ENCODE assay signal across 22 mouse cellular contexts in genomic region chr15:83046730-83047129, GRCm38 (mm10). TPM values are rescaled to one million over a fixed set of nuclear protein-coding genes. Genes with fewer than 3 reads are reported as not detected.
A peak's percentile ranks its signal among the peaks of the same experiment; 100 is the strongest.
DNase-seq lines count a peak whose midpoint lies in the region; TF ChIP-seq lines count a peak whose summit lies in the region.
"Had no signal": no experiment of that assay in that cellular context is flagged by ENCODE, and none has a peak within 500 bp of the region (broad histone marks: within the 10 kb centered on the region; RNA-seq: fewer than 3 reads in every experiment).

No protein-coding gene starts in this region.

- no peaks in the 10 kb centered on the region for H3K79me2 ChIP-seq in heart, adult 2 months (replicated peaks; ENCODE audit: control insufficient read depth, insufficient read depth, low read length)

- H3K27ac ChIP-seq in ES-Bruce4 (ENCODE audit: insufficient read depth, low read length), result peak overlapping the region; percentile 80
- H3K27ac ChIP-seq in heart, adult 2 months, result no peak overlapping the region

- TF ChIP-seq EP300 in ES-Bruce4 (IDR thresholded peaks at IDR 0.05; ENCODE audit: insufficient read depth, low read depth, low read length), result peak; percentile 74
- TF ChIP-seq EP300 in heart, adult 2 months (IDR thresholded peaks at IDR 0.05; ENCODE audit: insufficient read depth, low read depth, low read length), result no peak

- TF ChIP-seq CTCF in ES-Bruce4 (IDR thresholded peaks at IDR 0.05; ENCODE audit: low read depth, low read length), result no peak
- TF ChIP-seq CTCF in heart, adult 2 months (IDR thresholded peaks at IDR 0.05), result no peak

- intact Hi-C loops in heart, adult 2 months (cut with DNase I), result no loop called here

- WGBS in heart, adult 2 months, result 82% methylated on average over 7 of the region's 7 CpGs

- TF ChIP-seq POLR2A in ES-Bruce4 (IDR thresholded peaks at IDR 0.05; ENCODE audit: insufficient read depth, low read length), result no peak
- no peak for TF ChIP-seq POLR2A in heart, adult 2 months (IDR thresholded peaks at IDR 0.05; ENCODE audit: insufficient read depth, low read depth, low read length)

- H3K27me3 ChIP-seq in ES-Bruce4 (ENCODE audit: control insufficient read depth, insufficient read depth, low read length, poor library complexity, severe bottlenecking), result no peaks in the 10 kb centered on the region
- H3K27me3 ChIP-seq in heart, adult 2 months (ENCODE audit: control insufficient read depth, insufficient read depth, low read length), result no peaks in the 10 kb centered on the region
- H3K27me3 ChIP-seq: CH12.LX, Patski had no signal

- DNase-seq in R1 (ENCODE audit: low read depth, low spot score) (peak; percentile 55), ZHBTc4 (ENCODE audit: low read depth, low spot score) (peak; percentile 64)
- no peak for DNase-seq in adrenal gland, adult 18-20 months (ENCODE audit: low spot score in 2 of 2)
- no peak for DNase-seq in heart, adult 2 months
- DNase-seq in kidney, postnatal 10 days, result no peak
- DNase-seq: adrenal gland, adult 2 months; adrenal gland, adult 8-10 months; adrenal gland, postnatal 10 days; adrenal gland, postnatal 14 days; adrenal gland, postnatal 25 days; adrenal gland, postnatal 36 days; cerebellum, adult 11 months; cerebellum, adult 11-12 months; cerebellum, adult 18-20 months; cerebellum, adult 2 months; cerebellum, adult 8-10 months; cerebellum, adult 9-10 months; cerebellum, adult 9-11 months had no signal

- no peaks in the 10 kb centered on the region for H3K36me3 ChIP-seq in ES-Bruce4 (ENCODE audit: control insufficient read depth, insufficient read depth, low read length, poor library complexity, severe bottlenecking)
- H3K36me3 ChIP-seq in heart, adult 2 months (ENCODE audit: control insufficient read depth, insufficient read depth, low read length), result no peaks in the 10 kb centered on the region
- H3K36me3 ChIP-seq: G1E had no signal

- H3K9ac ChIP-seq in ES-Bruce4 (ENCODE audit: low read depth, poor library complexity, severe bottlenecking), result no peak overlapping the region
- no peak overlapping the region for H3K9ac ChIP-seq in heart, adult 2 months (ENCODE audit: low read depth, low read length)

- H3K4me1 ChIP-seq in ES-Bruce4 (ENCODE audit: control insufficient read depth, insufficient read depth, low read length), result peaks cover 4% of the 10 kb centered on the region
- no peaks in the 10 kb centered on the region for H3K4me1 ChIP-seq in heart, adult 2 months (ENCODE audit: control insufficient read depth, insufficient read depth, low read length)

- H3K4me3 ChIP-seq in ES-Bruce4 (ENCODE audit: low read depth, low read length), result no peak overlapping the region
- H3K4me3 ChIP-seq in heart, adult 2 months, result no peak overlapping the region

- H3K9me3 ChIP-seq in ES-Bruce4 (replicated peaks; ENCODE audit: control insufficient read depth, insufficient read depth, low read length, poor library complexity, severe bottlenecking), result peaks cover 5% of the 10 kb centered on the region

RNA-seq across cellular contexts. Expression of gene Nfam1, which starts 13.6 kb away (rescaled TPM):
- polyA plus RNA-seq in ES-Bruce4 (2011; ENCODE audit: insufficient read depth, insufficient read length, low read depth, missing spikeins), result 3.3 and 5.8 TPM in 2 replicates
- total RNA-seq in adrenal gland, adult 18-20 months (2021), result 1 to 10 TPM; 3.2 to 4.1 TPM
- 1 to 10 TPM; 2.4 to 2.6 TPM for total RNA-seq in heart, adult 2 months (2021)
- 3.1 and 3.9 TPM in 2 replicates for polyA plus RNA-seq in heart, adult 2 months (2012; rRNA removed)
- polyA plus RNA-seq: Patski had no signal

RNA-seq across cellular contexts. Expression of gene Serhl, which starts 42.6 kb away (rescaled TPM):
- polyA plus RNA-seq in ES-Bruce4 (2011; ENCODE audit: insufficient read depth, insufficient read length, low read depth, missing spikeins), result 20.5 and 20.7 TPM in 2 replicates
- 10 to 100 TPM; 47.9 to 53.1 TPM for total RNA-seq in adrenal gland, adult 18-20 months (2021)
- 10 to 100 TPM; 36.8 to 41.0 TPM for total RNA-seq in heart, adult 2 months (2021)
- polyA plus RNA-seq in heart, adult 2 months (2012; rRNA removed), result 82.7 and 90.2 TPM in 2 replicates

RNA-seq across cellular contexts. Expression of gene Tcf20, which starts 59.1 kb away (rescaled TPM):
- polyA plus RNA-seq in ES-Bruce4 (2011; ENCODE audit: insufficient read depth, insufficient read length, low read depth, missing spikeins), result 104 and 108 TPM in 2 replicates
- total RNA-seq in adrenal gland, adult 18-20 months (2021), result 10 to 100 TPM; 84.4 to 91.1 TPM
- total RNA-seq in heart, adult 2 months (2021), result 10 to 100 TPM; 60.1 to 60.8 TPM
- 6.6 and 9.5 TPM in 2 replicates for polyA plus RNA-seq in heart, adult 2 months (2012; rRNA removed)

Comparison
In these comparisons a context has a peak if more than half of its experiments do, and no peak if none do; other contexts are left out.
1. DNase-seq: peak in R1 (single experiment) and ZHBTc4 (single experiment); none in adrenal gland, adult 18-20 months (0 of 2), heart, adult 2 months (0 of 2) and kidney, postnatal 10 days (single experiment).